Mouse (Mus musculus) spleen, adult 2 months (tissue): Measurements from ENCODE around the gene Nek7.

Experiments
- CTCF ChIP-seq: fragments of 200-500 bp; IDR thresholded peaks from 2 replicates; pipeline ENCODE4 v1.5.1; 2011; ENCODE audit warnings: mild to moderate bottlenecking, inconsistent platforms; ENCODE audit not compliant: insufficient read depth, insufficient read length, insufficient replicate concordance; ENCODE audit errors: extremely low read depth
- POLR2A ChIP-seq: fragments of 200-500 bp; IDR thresholded peaks from 2 replicates; pipeline ENCODE4 v1.6.1; 2011; ENCODE audit warnings: low read depth, low read length, inconsistent platforms

DNA sequence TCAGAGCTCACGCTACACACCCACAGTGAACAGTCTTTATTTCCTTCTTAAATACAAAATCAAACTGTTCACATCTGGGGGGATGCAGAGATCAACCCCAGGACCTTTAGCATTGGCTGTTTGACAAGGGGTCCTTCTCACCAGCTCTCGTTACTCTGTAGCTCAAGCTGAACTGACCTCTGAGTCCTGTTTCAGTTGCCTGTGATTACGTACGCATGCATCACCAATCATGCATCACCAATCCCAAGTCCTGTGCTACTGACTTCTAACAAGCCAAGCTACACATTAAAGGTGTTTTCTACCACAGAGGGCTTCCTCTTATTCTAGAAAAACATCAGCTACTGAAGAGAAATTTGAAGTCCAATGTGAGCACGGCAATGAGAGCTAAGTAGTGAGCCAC is 65.0 kb downstream of the Nek7 start:
- TF ChIP-seq CTCF (no peak), POLR2A (no peak)
